Mouse (Mus musculus) kidney, adult 2 months (tissue): Measurements from ENCODE around the gene Asb6. TPM values are rescaled to one million over a fixed set of nuclear protein-coding genes. Genes with fewer than 3 reads are reported as not detected.
A peak's percentile ranks its signal among the peaks of the same experiment; 100 is the strongest.

Experiments
- DNase-seq: peaks from one replicate; pipeline ENCODE4 v3.0.0; 2021
- H3K27ac ChIP-seq: fragments of 200-500 bp; 2 replicates; pipeline ENCODE4 v1.5.1; 2012; ENCODE audit warnings: low read depth, low read length, control low read depth, inconsistent platforms; ENCODE audit not compliant: insufficient read depth
- H3K27me3 ChIP-seq: fragments of 200-500 bp; replicated peaks from 2 replicates; pipeline ENCODE4 v1.6.1; 2012; ENCODE audit warnings: mild to moderate bottlenecking, moderate library complexity, low read length, inconsistent platforms; ENCODE audit not compliant: control insufficient read depth, insufficient read depth
- H3K36me3 ChIP-seq: fragments of 200-500 bp; 2 replicates; pipeline ENCODE4 v1.6.1; 2012; ENCODE audit warnings: mild to moderate bottlenecking, moderate library complexity, low read length, inconsistent platforms; ENCODE audit not compliant: control insufficient read depth, insufficient read depth
- H3K4me1 ChIP-seq: fragments of 200-500 bp; 2 replicates; pipeline ENCODE4 v1.6.1; 2011; ENCODE audit warnings: low read length; ENCODE audit not compliant: control insufficient read depth, insufficient read depth
- H3K4me3 ChIP-seq: fragments of 200-500 bp; 2 replicates; pipeline ENCODE4 v1.5.1; 2011; ENCODE audit warnings: mild to moderate bottlenecking, low read depth, low read length, control low read depth; ENCODE audit not compliant: insufficient read depth
- CTCF ChIP-seq: fragments of 200-500 bp; conservative IDR thresholded peaks from 2 replicates; pipeline ENCODE4 v1.5.1; 2011; ENCODE audit warnings: low read depth, mild to moderate bottlenecking, control low read depth, low read length, moderate library complexity, mixed read lengths; ENCODE audit not compliant: insufficient read depth, insufficient read length
- POLR2A ChIP-seq: fragments of 200-500 bp; IDR thresholded peaks from one replicate; pipeline ENCODE4 v1.6.1; 2011; ENCODE audit warnings: low read depth, low read length, control low read depth
- WGBS: fragments of 180-500 bp; shearing (Covaris S2); methylation state at CpG from one replicate; pipeline ENCODE4 v1.1.7; 2018; 5-methylcytosine and 5-hydroxymethylcytosine counted together
- polyA plus RNA-seq: library from polyadenylated mRNA; depleted of rRNA; stranded (reverse); fragments of >200 nt; gene quantifications from 2 replicates; pipeline ENCODE4 v1.2.3, GENCODE M21; 2012; rRNA removed

Gene Asb6
- polyA plus RNA-seq, 1 experiment, result 24.5 TPM

DNA sequence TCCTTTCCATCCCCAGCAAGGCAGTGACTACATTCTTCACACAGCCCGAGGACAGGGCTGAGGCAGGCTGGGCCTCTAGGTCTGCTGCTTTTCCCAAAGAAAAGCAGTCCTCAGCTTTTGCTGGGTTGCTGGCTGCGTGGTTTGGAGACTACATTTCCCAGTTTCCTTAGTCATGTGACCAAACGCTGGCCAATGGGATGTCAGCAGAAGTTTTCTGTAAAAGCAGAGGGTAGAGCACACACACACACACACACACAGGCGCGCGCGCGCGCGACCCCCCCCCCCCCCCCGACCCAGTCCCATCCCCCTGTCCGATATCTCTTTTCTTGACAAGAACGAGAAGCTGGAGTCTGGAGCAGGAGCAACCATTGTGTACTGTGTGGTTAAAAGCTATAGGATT is 46.8 kb downstream of the Asb6 start:
- 0 out of 2 replicates have a peak overlapping the region, but pooled peaks have one; percentile 2 for H3K4me3 ChIP-seq
- H3K27me3 ChIP-seq, result no peaks in the 10 kb centered on the region
- H3K36me3 ChIP-seq, result no peaks in the 10 kb centered on the region
- TF ChIP-seq CTCF, result no peak
- no peak for TF ChIP-seq POLR2A
- peak overlapping the region; percentile 66 for H3K27ac ChIP-seq
- peak; percentile 88 for DNase-seq
- peaks cover 12% of the 10 kb centered on the region for H3K4me1 ChIP-seq
- 3% methylated on average over 13 of the region's 13 CpGs for WGBS

DNA sequence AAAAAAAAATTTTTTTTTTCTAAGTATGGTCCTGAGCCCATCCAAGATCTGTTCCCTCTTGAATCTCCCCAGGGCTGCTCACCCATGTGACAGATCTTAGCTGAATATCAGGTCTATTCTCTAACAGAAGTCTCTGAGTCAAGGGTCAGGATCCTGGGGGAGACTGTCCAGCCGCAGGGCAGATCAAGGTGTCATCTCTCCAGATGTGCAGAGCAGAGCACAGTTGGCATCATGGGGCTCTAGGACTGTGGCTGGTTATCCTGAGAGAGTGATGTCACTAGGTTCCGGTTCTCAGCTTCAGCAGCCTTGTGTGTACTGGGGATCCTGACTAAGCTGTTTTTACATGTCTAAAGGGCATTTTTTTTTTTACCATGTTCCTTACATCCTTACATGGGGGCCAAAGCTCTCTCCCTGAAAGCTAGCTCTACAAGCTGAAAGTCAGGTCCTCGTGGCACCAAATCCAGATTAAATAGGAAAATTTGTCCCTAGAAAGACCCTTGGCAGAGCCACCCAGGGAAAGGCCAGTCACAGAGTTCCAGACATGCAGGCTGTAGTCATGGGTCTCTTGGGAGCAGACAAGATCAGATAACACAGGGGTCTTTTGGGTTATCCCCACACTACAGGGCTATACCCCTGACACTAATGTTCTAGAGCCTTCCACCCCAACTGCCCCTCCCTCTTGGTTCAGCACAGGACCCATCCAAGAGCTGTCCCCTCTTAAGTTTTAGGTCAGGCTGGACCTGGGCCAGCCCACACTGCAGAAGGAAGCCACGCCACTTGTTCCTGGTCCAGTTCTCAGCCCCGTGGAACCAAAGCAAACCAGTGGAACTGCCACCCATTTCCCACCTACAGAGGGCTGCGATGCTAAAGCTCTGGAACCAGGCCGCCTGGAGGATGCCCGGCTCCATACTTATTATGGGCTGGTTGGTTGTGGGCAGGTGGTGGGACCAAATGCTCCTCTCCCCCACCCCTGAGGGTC is 47.5 kb downstream of the Asb6 start:
- peak; percentile 53 for DNase-seq
- TF ChIP-seq CTCF, result no peak
- TF ChIP-seq POLR2A, result no peak
- H3K4me3 ChIP-seq, result no peak overlapping the region
- no peaks in the 10 kb centered on the region for H3K36me3 ChIP-seq
- WGBS, result 61% methylated on average over 8 of the region's 8 CpGs
- H3K27me3 ChIP-seq, result no peaks in the 10 kb centered on the region
- peaks cover 12% of the 10 kb centered on the region for H3K4me1 ChIP-seq
- H3K27ac ChIP-seq, result peak overlapping the region; percentile 66

DNA sequence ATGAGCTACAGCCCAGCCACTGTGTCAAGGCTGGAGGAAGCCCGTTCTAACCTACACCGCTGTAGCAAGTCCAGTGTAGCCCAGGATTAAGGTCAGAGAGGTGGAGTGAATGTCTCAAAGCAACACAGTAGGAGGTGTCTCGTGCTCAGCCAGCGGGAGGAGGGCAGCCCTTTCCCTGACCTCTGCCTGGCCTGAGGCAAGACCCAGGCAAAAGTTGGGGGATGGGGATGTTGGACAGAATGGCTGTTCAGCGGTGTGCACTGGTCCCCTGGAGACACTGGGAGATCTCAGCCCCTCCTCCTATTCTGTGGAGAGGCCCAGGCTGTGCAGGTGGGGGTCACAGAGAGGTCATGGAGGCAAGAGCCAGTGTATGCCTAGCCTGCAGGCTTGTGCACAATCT is 50.9 kb downstream of the Asb6 start:
- peak overlapping the region; percentile 33 for H3K27ac ChIP-seq
- H3K4me3 ChIP-seq, result no peak overlapping the region
- TF ChIP-seq POLR2A (no peak), CTCF (no peak)
- WGBS, result 19% methylated on average over 5 of the region's 5 CpGs
- no peaks in the 10 kb centered on the region for H3K27me3 ChIP-seq
- no peaks in the 10 kb centered on the region for H3K36me3 ChIP-seq
- peaks cover 12% of the 10 kb centered on the region for H3K4me1 ChIP-seq
- DNase-seq, result peak; percentile 89

DNA sequence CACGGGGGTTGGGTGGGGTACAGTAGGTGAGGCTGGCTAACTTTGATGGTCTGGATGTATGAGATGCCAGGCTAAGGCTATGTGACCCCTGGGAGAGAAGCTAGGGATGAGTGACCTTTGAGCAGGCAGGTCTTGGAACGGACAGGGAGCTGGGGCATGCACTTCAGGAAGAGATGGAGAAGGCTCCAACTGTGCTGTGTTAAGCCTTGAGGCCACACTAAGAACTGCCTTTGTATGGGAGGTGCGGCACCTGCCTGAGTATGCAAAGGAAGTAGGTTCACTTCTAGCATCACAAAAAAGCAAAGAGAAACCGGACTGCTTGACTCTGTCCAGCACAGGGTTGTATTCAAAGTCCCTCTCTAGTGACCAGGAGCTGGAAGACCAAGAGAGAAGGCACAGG is 51.9 kb downstream of the Asb6 start:
- WGBS, result 71% methylated on average over 4 of the region's 4 CpGs
- Histone ChIP-seq H3K36me3 (no peaks in the 10 kb centered on the region), H3K27ac (no peak overlapping the region), H3K4me3 (no peak overlapping the region), H3K27me3 (no peaks in the 10 kb centered on the region), H3K4me1 (peaks cover 21% of the 10 kb centered on the region)
- TF ChIP-seq POLR2A, result no peak
- TF ChIP-seq CTCF, result no peak
- no peak for DNase-seq

DNA sequence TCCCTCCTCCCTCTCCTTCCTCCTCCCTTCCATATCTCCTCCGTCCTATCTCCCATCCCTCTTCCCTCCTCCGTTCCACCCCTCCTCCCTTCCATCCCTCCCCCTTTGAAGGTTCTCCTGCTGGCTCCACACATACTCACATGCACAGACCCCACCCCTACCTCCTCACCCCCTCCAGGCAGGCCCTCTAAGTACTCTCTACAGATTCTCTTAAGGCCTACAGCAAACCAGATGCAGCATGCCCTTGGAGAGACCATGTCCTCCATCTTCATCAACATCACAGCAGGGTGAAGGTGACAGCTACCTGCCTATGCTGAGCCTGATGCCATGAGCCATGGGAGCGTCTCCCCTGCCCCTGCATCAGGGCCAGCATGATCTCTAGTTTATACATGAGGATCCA is 52.9 kb downstream of the Asb6 start:
- Histone ChIP-seq H3K4me3 (no peak overlapping the region), H3K4me1 (peaks cover 17% of the 10 kb centered on the region), H3K27me3 (no peaks in the 10 kb centered on the region), H3K36me3 (no peaks in the 10 kb centered on the region), H3K27ac (no peak overlapping the region)
- TF ChIP-seq POLR2A (no peak), CTCF (no peak)
- no peak for DNase-seq
- 98% methylated on average over 3 of the region's 3 CpGs for WGBS

DNA sequence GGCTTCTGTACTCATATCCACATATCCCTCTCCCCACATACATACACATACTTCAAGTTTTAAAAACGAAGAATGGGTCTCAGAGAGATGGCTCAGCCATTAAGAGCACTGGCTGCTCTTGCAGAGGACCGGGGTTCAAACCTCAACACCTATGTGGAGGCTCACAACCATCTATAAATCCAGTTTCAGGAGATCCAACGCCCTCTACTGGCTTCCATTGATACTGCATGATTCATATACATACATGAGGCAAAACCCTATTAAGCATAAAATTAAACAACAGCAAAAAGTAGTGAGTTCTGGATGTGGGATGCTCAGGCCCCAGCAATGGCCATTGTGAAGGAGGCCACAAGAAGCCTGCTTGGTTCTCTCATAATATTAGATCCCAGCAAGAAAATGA is 54.2 kb downstream of the Asb6 start:
- Histone ChIP-seq H3K36me3 (no peaks in the 10 kb centered on the region), H3K4me1 (peaks cover 25% of the 10 kb centered on the region), H3K4me3 (no peak overlapping the region), H3K27me3 (no peaks in the 10 kb centered on the region), H3K27ac (no peak overlapping the region)
- 63% methylated on average over 3 of the region's 3 CpGs for WGBS
- peak; percentile 26 for TF ChIP-seq CTCF
- no peak for TF ChIP-seq POLR2A
- DNase-seq, result no peak

DNA sequence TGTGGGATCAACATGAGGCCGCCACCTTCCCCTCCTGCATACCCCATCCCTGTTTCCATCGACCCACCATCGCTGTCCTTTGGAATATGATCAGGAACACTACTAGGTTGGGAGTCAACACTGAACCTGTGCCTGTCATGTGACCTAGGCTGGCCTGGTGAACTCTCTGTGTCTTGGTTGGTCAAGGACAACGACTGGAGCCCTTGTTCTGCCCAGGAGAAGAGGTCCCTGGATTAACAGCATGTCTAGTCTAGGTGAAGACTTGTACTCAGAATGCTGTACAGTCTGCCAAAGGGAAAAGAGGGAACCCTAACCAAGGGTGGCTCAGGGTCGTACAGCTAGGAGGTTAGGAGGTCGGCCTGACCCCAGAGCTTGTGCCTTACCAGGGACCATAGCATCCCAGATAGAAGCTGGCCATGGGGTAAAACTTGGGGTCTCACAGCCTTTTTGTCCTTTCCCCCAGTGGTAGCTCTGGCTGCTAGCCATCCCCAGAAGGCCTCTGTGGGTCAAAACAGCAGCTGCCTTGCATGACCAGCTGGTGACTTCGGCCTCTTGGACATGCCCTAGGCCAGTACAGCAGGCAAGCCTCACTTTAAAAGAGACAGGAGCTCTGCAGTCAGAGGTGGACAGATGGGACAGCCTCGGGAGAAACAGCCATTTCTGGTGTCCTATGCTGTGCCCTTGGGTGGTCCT is 56.7 kb downstream of the Asb6 start:
- H3K4me1 ChIP-seq, result peaks cover 21% of the 10 kb centered on the region
- H3K4me3 ChIP-seq, result no peak overlapping the region
- H3K27me3 ChIP-seq, result no peaks in the 10 kb centered on the region
- peak overlapping the region; percentile 67 for H3K27ac ChIP-seq
- peak; percentile 68 for DNase-seq
- WGBS, result 53% methylated on average over 8 of the region's 8 CpGs
- TF ChIP-seq POLR2A (no peak), CTCF (no peak)
- H3K36me3 ChIP-seq, result no peaks in the 10 kb centered on the region

Other genes starting within 250 kb of the Asb6 start
- 1.2 and 1.3 TPM in 2 replicates for gene Cstad, start 235.3 kb downstream of the Asb6 start, polyA plus RNA-seq
- 1.7 and 4.1 TPM in 2 replicates for gene 1700001O22Rik, start 26.7 kb downstream of the Asb6 start, polyA plus RNA-seq
- 26.4 and 27.3 TPM in 2 replicates for gene Ntmt1, start 22.5 kb downstream of the Asb6 start, polyA plus RNA-seq
- 4.7 and 6.7 TPM in 2 replicates for gene Prrx2, start 4.6 kb upstream of the Asb6 start, polyA plus RNA-seq
- 36.3 and 45.2 TPM in 2 replicates for gene Ptges, start 99.5 kb upstream of the Asb6 start, polyA plus RNA-seq
- 22.4 and 22.7 TPM in 2 replicates for gene Tor1b, start 122.6 kb upstream of the Asb6 start, polyA plus RNA-seq
- gene Tor1a, start 137.6 kb upstream of the Asb6 start, polyA plus RNA-seq, result 40.8 and 45.0 TPM in 2 replicates
- 21.6 and 27.3 TPM in 2 replicates for gene BC005624, start 151.9 kb upstream of the Asb6 start, polyA plus RNA-seq
- gene Usp20, start 151.9 kb upstream of the Asb6 start, polyA plus RNA-seq, result 40.0 and 43.9 TPM in 2 replicates